Mouse (Mus musculus): ENCODE results near the gene Gm26602. TPM values are rescaled to one million over a fixed set of nuclear protein-coding genes. Genes with fewer than 3 reads are reported as not detected.

The Gm26602 gene
- not detected in 2 replicates for polyA plus RNA-seq (2021; fragmentation: Nextera tagmentation)
- long read RNA-seq, experiment 1 = 0 reads
- long read RNA-seq, experiment 2 = 0 reads

DNA sequence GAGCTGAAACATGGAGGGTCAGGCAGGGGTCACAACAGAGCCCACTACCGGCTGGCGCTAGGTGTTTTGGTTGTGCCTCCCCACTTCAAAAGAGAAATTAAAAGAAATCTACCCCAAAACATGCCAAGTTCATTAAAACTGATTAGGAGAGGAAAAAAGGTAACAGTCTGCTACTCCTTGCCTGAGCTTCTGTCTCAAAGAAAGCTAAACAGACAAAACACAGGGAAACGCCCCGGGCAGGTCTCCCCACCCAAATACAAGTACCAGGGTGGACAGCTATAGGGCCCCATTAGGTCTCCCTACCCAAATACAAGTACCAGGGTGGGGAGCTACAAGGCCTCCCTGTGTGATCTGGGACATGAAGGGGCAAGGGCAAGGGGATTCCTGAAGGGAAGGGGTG lies at the start of gene Gm26602:
Gene Gm26602, plus strand, starts transcription at position 301 of the 400 bp plus-strand sequence.

DNA sequence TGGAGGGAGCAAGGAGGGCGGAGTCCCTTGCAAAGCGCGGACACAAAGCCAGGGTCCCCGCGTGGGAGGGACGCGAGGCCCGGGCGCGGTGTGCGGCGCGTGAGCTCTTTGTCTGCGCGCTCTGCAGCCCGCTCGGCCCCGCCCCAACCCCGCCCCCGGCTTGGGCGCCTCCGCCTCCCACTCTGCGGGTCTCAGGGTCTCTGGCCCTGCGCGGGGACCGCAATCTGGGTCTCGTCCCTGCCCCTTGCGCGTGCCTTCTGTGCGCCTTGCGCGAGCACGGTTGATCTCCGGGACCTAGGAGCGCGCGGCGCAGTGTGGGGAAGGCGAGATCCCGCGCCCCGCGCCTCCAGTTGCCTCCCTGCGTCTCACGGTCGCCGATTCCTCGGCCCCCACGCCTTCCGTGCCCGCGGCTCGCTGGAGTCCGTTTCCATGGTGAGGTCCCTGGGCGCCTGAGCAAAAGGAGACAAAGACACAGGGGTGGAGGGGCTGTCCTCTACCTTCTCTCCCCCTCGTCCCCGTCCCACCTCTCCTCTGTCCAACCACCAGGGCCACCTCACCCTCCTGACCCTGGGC lies 36.3 kb upstream of the Gm26602 start, which contains the start of the genes Prtn3 and Plppr3:
Gene Prtn3, plus strand, starts transcription at position 187 of the 573 bp plus-strand sequence.
Gene Plppr3, minus strand, starts transcription at position 345 of the 573 bp plus-strand sequence.

DNA sequence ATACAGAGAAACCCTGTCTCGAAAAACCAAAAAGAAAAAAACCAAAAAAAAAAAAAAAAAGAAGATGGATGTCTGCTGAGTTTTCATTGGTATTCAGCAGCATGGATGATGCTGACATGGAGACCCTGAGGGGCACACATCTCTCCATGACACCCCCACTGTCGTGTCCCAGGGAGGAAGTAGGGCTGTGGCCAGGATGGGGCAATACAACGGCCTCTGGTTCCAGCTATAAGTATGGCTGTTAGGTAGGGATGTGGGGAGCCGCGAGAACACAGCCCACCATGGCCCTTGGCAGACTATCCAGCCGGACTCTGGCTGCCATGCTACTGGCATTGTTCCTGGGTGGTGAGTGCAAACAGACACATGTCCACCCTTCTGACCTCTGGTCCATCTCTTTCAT lies 24.6 kb upstream of the Gm26602 start, which contains the start of gene Elane:
Gene Elane, plus strand, starts transcription at position 194 of the 400 bp plus-strand sequence.

DNA sequence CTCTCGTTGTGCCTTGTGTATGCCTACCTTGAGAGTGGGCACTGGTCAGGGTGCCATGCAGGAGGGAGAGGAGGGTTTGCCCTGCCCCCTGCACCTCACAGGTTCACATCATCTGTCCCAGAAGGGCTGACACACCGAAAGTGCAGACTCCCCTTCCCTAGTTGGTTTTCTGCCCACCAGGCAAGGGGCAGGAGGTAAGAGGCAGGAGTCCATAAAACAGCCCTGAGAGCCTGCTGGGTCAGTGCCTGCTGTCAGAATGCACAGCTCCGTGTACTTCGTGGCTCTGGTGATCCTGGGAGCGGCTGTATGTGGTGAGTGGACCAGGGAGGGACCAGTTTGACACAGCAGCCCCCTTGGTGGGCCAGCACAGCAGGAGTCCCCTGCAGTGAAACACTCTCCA lies 20.0 kb upstream of the Gm26602 start, which contains the start of gene Cfd:
Gene Cfd, plus strand, starts transcription at position 184 of the 400 bp plus-strand sequence.

DNA sequence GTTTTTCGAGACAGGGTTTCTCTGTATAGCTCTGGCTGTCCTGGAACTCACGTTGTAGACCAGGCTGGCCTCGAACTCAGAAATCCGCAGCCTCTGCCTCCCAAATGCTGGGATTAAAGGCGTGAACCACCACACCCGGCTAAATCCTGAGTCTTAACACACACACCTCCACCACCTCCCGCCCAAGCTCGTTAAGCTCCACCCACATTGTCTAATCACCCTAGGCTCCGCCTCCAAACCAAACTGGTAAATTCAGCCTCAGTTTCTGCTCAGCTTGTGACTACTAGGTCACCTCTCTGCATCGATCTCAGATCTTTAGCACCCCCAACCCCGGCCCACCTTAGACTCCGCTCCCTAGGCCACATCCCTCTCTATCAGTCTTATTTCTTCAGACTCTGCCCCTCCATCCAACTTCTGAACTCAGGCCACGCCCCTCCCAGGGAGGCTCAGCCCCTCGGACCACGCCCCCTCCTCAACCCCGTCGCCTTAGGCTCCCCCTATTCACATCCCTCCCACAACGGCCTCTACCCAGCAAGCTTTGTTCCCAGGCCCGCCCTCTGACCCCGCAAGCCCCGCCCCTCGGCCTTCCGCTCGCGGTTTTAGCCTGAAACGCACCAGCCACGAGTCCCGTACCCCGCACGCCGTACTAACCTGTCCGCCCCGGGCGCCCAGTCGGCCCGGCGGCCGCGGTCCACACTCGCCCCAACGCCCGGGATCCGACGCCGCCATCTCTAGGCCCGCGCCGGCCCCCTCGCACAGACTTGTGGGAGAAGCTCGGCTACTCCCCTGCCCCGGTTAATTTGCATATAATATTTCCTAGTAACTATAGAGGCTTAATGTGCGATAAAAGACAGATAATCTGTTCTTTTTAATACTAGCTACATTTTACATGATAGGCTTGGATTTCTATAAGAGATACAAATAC lies 2.2 kb upstream of the Gm26602 start, which contains the start of gene Med16:
Gene Med16, minus strand, starts transcription at position 757 of the 925 bp plus-strand sequence.

DNA sequence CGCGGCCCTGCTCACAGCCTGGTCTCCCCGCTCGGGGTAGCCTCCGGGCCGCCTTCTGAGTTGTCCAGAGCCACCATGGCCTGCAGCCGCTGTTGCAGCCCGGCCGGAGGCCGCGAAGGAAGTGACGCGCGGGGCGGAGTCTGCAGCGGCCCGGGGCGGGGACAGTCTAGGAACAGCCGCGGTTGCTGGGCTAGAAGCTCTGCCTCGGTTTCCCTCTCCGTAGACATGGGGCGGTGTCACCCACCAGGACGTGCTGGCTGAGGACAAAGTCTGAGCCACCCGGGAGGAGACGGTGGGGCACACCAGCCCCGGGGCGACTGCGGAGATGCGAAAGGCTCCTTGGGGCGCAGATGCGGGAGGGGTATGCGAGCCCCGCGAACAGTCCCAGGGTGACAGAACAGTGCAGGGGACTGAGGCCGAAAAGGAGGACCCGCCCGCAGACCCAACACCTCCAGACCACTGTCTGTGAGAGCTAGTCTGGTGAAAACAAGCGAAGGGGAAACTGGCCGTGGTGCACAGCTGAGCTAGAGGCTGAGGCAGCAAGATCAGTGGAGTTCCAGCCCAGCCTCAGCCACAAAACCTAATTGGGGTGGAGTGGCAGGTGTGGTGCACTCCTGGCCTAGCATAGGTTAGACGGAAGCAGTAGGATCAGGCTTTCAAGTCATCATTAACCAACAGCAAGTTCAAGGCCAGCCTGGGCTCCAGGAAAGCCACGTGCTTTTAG lies 6.3 kb downstream of the Gm26602 start, which contains the start of gene Kiss1r:
Gene Kiss1r, plus strand, starts transcription at position 164 of the 724 bp plus-strand sequence.

DNA sequence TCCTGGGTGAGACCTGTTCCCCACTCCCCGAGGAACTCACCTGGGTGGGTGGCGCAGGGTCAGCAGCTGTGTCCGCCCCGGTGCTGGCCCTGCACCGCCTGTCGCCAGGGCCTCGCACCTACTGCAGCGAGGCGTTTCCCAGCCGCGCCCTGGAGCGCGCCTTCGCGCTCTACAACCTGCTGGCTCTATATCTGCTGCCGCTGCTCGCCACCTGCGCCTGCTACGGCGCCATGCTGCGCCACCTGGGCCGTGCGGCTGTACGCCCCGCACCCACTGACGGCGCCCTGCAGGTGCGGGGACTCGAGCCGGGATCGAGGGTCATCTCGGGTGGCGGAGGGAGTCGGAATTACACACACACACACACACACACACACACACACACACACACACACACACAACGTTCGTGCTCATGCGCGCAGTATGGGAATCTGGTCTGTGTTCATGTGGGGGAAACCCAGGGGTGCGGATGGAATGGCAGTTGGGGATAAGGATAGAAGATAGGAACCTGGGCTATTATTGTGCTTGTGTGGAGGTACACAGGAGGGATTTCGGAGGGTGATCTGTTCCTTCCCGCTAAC lies 10.4 kb downstream of the Gm26602 start, which contains the start of gene R3hdm4:
Gene R3hdm4, minus strand, starts transcription at position 251 of the 578 bp plus-strand sequence.

DNA sequence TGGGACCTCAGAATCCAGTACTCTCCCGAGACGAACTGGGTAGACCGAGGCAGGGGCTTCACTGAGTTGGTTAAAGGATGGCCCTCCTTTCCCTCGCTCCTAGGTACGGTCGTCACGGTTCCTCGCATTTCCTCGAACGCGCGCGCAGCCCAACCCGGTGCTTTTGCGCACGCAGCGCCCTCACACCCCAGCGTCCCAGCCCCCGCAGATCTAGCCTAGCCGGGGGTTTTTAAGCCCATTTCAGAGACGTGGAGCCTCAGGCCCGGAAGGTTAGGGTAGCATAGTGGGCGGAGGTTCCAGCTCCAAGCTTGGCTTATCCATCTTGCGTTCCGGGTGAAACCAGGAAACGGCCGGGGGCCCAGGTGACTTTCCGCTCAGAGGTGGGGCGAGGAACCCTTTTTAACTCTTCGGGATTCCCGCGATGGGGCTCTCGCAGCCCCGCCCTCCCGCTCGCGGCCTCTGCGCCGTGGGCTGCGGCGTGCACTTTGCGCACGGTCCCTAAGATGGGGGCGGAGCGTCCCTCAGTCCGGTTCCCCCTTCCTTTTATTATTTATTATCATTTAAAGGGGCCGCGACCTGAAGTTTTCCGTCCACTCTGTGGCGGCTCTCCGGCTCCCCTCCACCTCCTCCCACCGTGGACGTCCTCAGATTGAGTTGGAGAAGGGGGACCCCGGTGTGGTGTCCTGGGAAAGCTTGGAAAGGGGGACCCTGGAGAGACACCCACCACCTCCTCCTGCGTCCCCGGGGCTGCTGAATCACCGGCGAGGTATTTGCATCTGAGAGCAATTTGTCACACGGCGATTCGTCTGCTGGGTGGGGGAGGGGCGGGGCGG lies 16.1 kb downstream of the Gm26602 start, which contains the start of gene Arid3a:
Gene Arid3a, plus strand, starts transcription at position 553 of the 833 bp plus-strand sequence.

DNA sequence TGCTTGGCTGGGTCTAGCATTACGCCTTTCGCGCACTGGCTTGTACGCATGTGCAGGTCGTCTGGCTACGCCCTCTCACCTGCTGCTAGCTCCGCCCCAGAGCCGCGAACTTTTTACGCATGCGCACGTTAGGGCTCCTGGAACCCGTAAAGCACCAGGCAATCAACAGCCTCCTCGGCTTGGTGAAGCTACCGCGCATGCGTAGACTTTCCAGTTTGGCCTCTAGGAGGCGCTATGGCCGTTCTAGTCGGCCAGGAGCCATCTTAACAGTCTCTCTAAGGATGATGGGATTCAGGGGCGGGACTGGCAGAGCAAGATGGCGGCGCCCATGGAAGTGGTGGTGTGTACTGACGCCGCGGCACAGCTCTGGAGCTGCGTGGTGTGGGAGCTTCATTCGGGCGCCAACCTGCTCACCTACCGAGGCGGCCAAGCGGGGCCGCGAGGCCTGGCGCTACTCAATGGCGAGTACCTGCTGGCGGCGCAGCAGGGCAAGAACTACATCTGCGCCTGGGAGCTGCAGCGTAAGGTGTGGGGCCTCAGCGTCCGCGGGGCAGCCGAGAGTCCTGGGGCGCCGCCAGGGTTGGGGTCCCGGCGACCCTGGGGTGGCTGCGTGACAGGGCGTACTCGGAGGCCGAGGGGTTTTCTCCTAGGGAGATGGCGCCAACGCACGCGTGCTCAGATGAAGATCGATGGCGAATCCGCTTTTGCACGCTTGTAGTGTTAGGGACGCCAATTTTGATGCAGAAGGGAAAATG lies 49.4 kb downstream of the Gm26602 start, which contains the start of gene Wdr18:
Gene Wdr18, plus strand, starts transcription at position 306 of the 755 bp plus-strand sequence.

Small RNA genes lying within 50 kb of the gene (microRNA-seq; reads per million reads assigned to microRNA genes)
- not detected for gene Mir6910

Other genes with a start within 250 kb of the Gm26602 start
- not detected in 2 replicates for gene Madcam1, start 246.3 kb upstream of the Gm26602 start, polyA plus RNA-seq (2021; fragmentation: Nextera tagmentation)
- gene Tpgs1, start 241.5 kb upstream of the Gm26602 start, polyA plus RNA-seq (2021; fragmentation: Nextera tagmentation) = 151 and 171 TPM in 2 replicates
- gene Cdc34, start 228.7 kb upstream of the Gm26602 start, polyA plus RNA-seq (2021; fragmentation: Nextera tagmentation) = 14.9 TPM in 2 replicates
- gene Gzmm, start 221.8 kb upstream of the Gm26602 start, polyA plus RNA-seq (2021; fragmentation: Nextera tagmentation) = 0.60 and 4.2 TPM in 2 replicates
- gene Bsg, start 206.4 kb upstream of the Gm26602 start, polyA plus RNA-seq (2021; fragmentation: Nextera tagmentation) = 1,334 and 1,835 TPM in 2 replicates
- gene Hcn2, start 194.2 kb upstream of the Gm26602 start, polyA plus RNA-seq (2021; fragmentation: Nextera tagmentation) = 3.3 and 4.4 TPM in 2 replicates
- 15.8 and 20.0 TPM in 2 replicates for gene Polrmt, start 164.3 kb upstream of the Gm26602 start, polyA plus RNA-seq (2021; fragmentation: Nextera tagmentation)
- 1.9 and 3.3 TPM in 2 replicates for gene Fgf22, start 155.8 kb upstream of the Gm26602 start, polyA plus RNA-seq (2021; fragmentation: Nextera tagmentation)
- gene Rnf126, start 143.9 kb upstream of the Gm26602 start, polyA plus RNA-seq (2021; fragmentation: Nextera tagmentation) = 7.6 and 10.5 TPM in 2 replicates
- 0.79 and 0.89 TPM in 2 replicates for gene Fstl3, start 133.6 kb upstream of the Gm26602 start, polyA plus RNA-seq (2021; fragmentation: Nextera tagmentation)
- gene Prss57, start 119.9 kb upstream of the Gm26602 start, polyA plus RNA-seq (2021; fragmentation: Nextera tagmentation) = 1.3 and 1.7 TPM in 2 replicates
- 67.9 and 93.7 TPM in 2 replicates for gene Palm, start 117.3 kb upstream of the Gm26602 start, polyA plus RNA-seq (2021; fragmentation: Nextera tagmentation)
- gene Misp, start 89.9 kb upstream of the Gm26602 start, polyA plus RNA-seq (2021; fragmentation: Nextera tagmentation) = 0.15 and 0.28 TPM in 2 replicates
- 17.4 and 20.4 TPM in 2 replicates for gene Ptbp1, start 56.4 kb upstream of the Gm26602 start, polyA plus RNA-seq (2021; fragmentation: Nextera tagmentation)
- 4.5 and 6.4 TPM in 2 replicates for gene Prtn3, start 36.4 kb upstream of the Gm26602 start, polyA plus RNA-seq (2021; fragmentation: Nextera tagmentation)
- 35.4 and 44.1 TPM in 2 replicates for gene Plppr3, start 36.2 kb upstream of the Gm26602 start, polyA plus RNA-seq (2021; fragmentation: Nextera tagmentation)
- not detected in 2 replicates for gene Elane, start 24.6 kb upstream of the Gm26602 start, polyA plus RNA-seq (2021; fragmentation: Nextera tagmentation)
- gene Cfd, start 20.0 kb upstream of the Gm26602 start, polyA plus RNA-seq (2021; fragmentation: Nextera tagmentation) = not detected in 2 replicates
- gene Med16, start 1.9 kb upstream of the Gm26602 start, polyA plus RNA-seq (2021; fragmentation: Nextera tagmentation) = 44.2 and 50.2 TPM in 2 replicates
- gene Kiss1r, start 6.1 kb downstream of the Gm26602 start, polyA plus RNA-seq (2021; fragmentation: Nextera tagmentation) = 4.1 and 4.4 TPM in 2 replicates
- 232 and 239 TPM in 2 replicates for gene R3hdm4, start 10.4 kb downstream of the Gm26602 start, polyA plus RNA-seq (2021; fragmentation: Nextera tagmentation)
- gene Arid3a, start 16.2 kb downstream of the Gm26602 start, polyA plus RNA-seq (2021; fragmentation: Nextera tagmentation) = 0.87 and 1.7 TPM in 2 replicates
- gene Wdr18, start 49.3 kb downstream of the Gm26602 start, polyA plus RNA-seq (2021; fragmentation: Nextera tagmentation) = 87.4 and 87.9 TPM in 2 replicates
- 0.06 and 0.11 TPM in 2 replicates for gene Grin3b, start 59.9 kb downstream of the Gm26602 start, polyA plus RNA-seq (2021; fragmentation: Nextera tagmentation)
- 11.9 and 12.3 TPM in 2 replicates for gene Tmem259, start 73.5 kb downstream of the Gm26602 start, polyA plus RNA-seq (2021; fragmentation: Nextera tagmentation)
- 12.4 and 13.3 TPM in 2 replicates for gene Cnn2, start 77.7 kb downstream of the Gm26602 start, polyA plus RNA-seq (2021; fragmentation: Nextera tagmentation)
- 1.3 and 1.6 TPM in 2 replicates for gene Abca7, start 85.6 kb downstream of the Gm26602 start, polyA plus RNA-seq (2021; fragmentation: Nextera tagmentation)
- 1.6 and 1.7 TPM in 2 replicates for gene Arhgap45, start 105.8 kb downstream of the Gm26602 start, polyA plus RNA-seq (2021; fragmentation: Nextera tagmentation)
- gene Polr2e, start 128.9 kb downstream of the Gm26602 start, polyA plus RNA-seq (2021; fragmentation: Nextera tagmentation) = 232 and 241 TPM in 2 replicates
- 945 and 1,045 TPM in 2 replicates for gene Gpx4, start 136.3 kb downstream of the Gm26602 start, polyA plus RNA-seq (2021; fragmentation: Nextera tagmentation)
- 2.8 and 3.1 TPM in 2 replicates for gene Sbno2, start 194.7 kb downstream of the Gm26602 start, polyA plus RNA-seq (2021; fragmentation: Nextera tagmentation)
- gene Stk11, start 204.9 kb downstream of the Gm26602 start, polyA plus RNA-seq (2021; fragmentation: Nextera tagmentation) = 16.5 and 18.4 TPM in 2 replicates
- gene Atp5d, start 227.8 kb downstream of the Gm26602 start, polyA plus RNA-seq (2021; fragmentation: Nextera tagmentation) = 943 and 1,004 TPM in 2 replicates
- gene Cbarp, start 230.0 kb downstream of the Gm26602 start, polyA plus RNA-seq (2021; fragmentation: Nextera tagmentation) = 55.5 and 72.9 TPM in 2 replicates
- 8.3 and 11.7 TPM in 2 replicates for gene Midn, start 237.4 kb downstream of the Gm26602 start, polyA plus RNA-seq (2021; fragmentation: Nextera tagmentation)

Measured in layer of hippocampus, adult 6 months (tissue).